Mouse (Mus musculus) retina, postnatal 7 days (tissue): Measurements from ENCODE around the gene Ptafr.

Experiments
- DNase-seq: peaks from one replicate; pipeline ENCODE4 v3.0.0-alpha.2; 2012; ENCODE audit warnings: low read depth, low spot score

Gene Ptafr

GRCm38 (mm10) chr4:132611320-132611719 lies 47.5 kb downstream of the Ptafr start:
- DNase-seq: no peak

GRCm38 (mm10) chr4:132617873-132618272 lies 54.0 kb downstream of the Ptafr start:
- DNase-seq: no peak

GRCm38 (mm10) chr4:132618850-132619375 lies 55.0 kb downstream of the Ptafr start:
- DNase-seq: no peak

- no peak for DNase-seq
These were observed 56.3 kb downstream of the Ptafr start for GRCm38 (mm10) chr4:132620134-132620533.

GRCm38 (mm10) chr4:132621287-132622068 lies 57.6 kb downstream of the Ptafr start:
- no peak for DNase-seq

GRCm38 (mm10) chr4:132624034-132624657 lies 60.3 kb downstream of the Ptafr start:
- DNase-seq: no peak

- DNase-seq: no peak
These were observed 65.0 kb downstream of the Ptafr start for GRCm38 (mm10) chr4:132628830-132629229.
